Mouse (Mus musculus) splenic B cell, adult 2 months (primary cell): ENCODE data around the gene Grid1.

Experiments used
- DNase-seq: peaks from one replicate; pipeline ENCODE4 v3.0.0-alpha.2; 2011; ENCODE audit warnings: low read depth, low spot score
- H3K27me3 ChIP-seq: 2 replicates; pipeline ENCODE4 v1.6.1; 2012; ENCODE audit warnings: mild to moderate bottlenecking, low read length, moderate library complexity, mixed read lengths; ENCODE audit not compliant: control insufficient read depth, poor library complexity, insufficient read depth, severe bottlenecking
- H3K36me3 ChIP-seq: 2 replicates; pipeline ENCODE4 v1.6.1; 2012; ENCODE audit warnings: mild to moderate bottlenecking, low read length, moderate library complexity, mixed read lengths; ENCODE audit not compliant: control insufficient read depth, poor library complexity, insufficient read depth, severe bottlenecking

Grid1 gene

DNA sequence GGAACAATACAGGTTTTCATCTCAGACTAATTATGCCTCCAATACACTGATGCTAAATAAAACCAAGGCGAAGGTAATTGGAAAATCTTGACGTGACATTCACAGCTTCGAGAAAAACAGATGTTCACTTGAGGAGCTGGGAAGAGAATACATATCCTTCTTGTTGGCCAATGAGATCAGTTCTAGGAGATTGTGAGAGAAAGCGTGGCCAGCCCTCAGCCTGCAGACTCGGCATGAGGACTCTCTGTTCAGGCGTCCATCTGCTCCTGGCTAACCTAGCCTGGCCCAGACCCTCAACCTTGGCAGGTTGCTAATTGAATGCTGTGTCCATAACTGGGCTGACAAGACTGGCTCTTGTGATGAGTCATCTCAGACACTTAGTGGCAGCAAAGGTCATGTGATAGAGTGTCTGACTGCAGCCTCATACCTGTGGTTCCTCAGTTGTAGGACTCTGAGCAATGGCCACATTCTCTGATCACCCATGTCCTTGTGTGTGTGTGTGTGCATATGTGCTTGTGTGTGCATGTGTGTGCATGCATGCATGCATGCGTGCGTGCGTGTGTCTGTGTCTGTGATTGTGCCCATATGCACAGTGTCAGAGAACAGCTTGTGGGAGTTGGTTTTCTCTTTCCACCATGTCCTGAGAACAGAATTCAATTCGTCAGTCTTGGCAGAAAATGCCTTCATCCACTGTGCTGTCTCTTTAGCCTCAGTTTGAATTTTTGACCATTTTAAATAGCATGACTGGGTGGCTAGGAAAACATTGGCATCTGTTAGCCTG, 225.2 kb downstream of the Grid1 start:
- no peak for DNase-seq
- Histone ChIP-seq H3K36me3 (no peaks in the 10 kb centered on the region), H3K27me3 (no peaks in the 10 kb centered on the region)

GRCm38 (mm10) chr14:35049231-35049630, 229.3 kb downstream of the Grid1 start:
- no peak for DNase-seq
- H3K36me3 ChIP-seq, result no peaks in the 10 kb centered on the region
- H3K27me3 ChIP-seq, result no peaks in the 10 kb centered on the region

- Histone ChIP-seq H3K36me3 (no peaks in the 10 kb centered on the region), H3K27me3 (no peaks in the 10 kb centered on the region)
- no peak for DNase-seq
Observed at GRCm38 (mm10) chr14:35054139-35054538, 234.2 kb downstream of the Grid1 start.

DNA sequence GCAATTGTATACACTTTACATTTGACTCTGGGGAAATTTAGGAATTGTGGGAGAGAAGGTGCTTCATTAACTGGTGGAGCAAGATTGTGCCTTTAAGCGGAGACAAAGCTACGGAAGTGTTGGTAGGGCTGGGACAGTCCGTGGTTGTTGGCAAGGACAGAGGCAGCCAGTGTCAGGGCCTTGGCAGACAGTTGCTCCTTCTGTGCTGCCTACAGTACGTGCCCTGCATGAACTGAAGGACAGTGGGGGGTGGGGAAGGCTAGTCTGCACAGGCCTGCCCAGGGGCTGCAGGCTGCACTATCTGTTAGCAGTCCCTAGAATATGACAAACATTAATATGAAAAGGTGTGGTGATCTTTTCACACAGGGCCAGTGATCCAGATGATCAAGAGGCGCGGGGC, 254.7 kb downstream of the Grid1 start:
- no peak for DNase-seq
- H3K36me3 ChIP-seq, result no peaks in the 10 kb centered on the region; the same call in 1 of the 2 replicates
- no peaks in the 10 kb centered on the region for H3K27me3 ChIP-seq

DNA sequence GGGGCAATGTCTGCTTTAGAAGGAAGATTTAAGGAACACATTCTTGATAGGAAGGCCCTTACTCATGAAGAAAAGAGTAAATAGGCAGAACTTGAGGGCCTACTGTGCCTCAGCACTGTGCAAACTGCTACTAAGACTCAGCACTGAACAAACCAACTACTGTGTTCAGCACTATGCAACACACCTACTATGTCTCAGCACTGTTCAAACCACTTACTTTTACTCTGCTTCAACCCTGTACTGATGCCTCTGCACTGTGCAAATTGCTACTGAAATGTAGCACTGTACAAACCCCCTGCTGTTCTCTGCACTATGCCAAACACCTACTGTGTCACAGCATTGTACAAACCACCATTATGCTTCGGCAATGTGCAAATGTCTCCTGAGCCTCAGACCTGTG, 260.0 kb downstream of the Grid1 start:
- no peaks in the 10 kb centered on the region for H3K27me3 ChIP-seq
- no peaks in the 10 kb centered on the region; the same call in 1 of the 2 replicates for H3K36me3 ChIP-seq
- DNase-seq, result no peak

DNA sequence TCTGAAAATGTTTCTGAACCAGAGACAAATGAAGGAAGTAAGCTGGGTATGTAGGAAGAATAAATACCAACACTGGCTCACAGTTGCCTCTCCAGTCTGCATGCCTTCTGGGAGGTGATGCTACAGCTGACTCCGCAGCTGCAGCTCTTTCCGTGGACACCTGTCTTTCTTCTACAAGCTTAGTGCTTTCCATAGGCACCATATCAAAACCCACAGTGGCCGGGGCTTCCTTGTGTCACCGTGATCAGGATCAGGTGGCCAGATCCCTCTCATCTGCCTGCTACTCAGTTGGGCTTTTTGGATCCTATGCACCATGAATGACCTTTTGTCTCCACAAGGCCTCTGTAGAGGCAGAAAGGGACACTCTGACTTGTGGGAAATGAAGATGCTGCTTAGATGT, 272.7 kb downstream of the Grid1 start:
- DNase-seq, result no peak
- Histone ChIP-seq H3K27me3 (no peaks in the 10 kb centered on the region), H3K36me3 (no peaks in the 10 kb centered on the region)

GRCm38 (mm10) chr14:35093561-35094186, 273.8 kb downstream of the Grid1 start:
- no peak for DNase-seq
- Histone ChIP-seq H3K27me3 (no peaks in the 10 kb centered on the region), H3K36me3 (no peaks in the 10 kb centered on the region)

DNA sequence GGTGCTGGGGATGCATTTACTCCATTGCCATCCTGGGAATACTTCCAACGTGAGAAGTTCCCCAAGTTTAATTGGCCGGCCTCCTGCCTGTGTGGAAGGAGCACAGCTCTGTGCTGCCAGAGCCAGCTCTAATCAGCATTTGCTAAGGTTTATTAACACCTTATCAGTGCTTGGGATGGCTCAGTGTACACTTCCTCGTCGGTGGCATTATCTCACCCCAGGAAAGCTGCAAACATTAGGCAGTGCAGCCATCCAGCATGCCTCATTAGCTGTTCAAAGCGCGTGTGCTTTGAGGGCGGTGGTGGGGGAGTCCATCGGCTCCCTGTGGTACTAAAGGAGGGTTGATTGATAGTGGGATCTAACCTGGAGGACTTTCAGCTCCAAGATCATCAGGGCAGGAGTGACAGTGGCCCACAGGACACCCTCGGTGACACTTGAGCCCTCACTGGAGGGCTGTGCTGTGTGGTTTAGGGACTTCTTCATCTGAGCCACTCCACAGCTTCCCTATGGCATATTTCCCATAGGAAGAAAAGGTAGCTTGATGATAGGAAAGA, 275.7 kb downstream of the Grid1 start:
- DNase-seq, result no peak
- Histone ChIP-seq H3K36me3 (no peaks in the 10 kb centered on the region), H3K27me3 (no peaks in the 10 kb centered on the region)

DNA sequence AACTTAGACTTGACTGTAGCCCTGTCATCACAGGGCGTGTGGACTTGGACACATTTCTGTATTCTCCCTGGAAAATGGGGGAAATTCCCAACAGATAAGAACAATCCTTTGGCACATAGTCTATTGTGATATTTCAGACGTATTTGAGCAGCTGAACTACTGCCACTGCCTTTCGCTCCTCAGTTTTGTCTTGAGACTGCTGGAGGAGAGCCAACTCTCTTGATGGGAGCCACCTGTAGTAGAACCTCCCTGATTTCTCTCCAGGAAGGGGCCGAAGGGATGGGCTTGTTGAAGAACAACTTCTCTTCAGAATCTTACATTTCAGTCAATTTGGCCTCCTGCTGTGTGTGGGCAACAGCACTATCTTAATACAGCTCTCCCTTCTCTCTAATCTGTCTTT, 276.2 kb downstream of the Grid1 start:
- H3K36me3 ChIP-seq, result no peaks in the 10 kb centered on the region
- DNase-seq, result no peak
- no peaks in the 10 kb centered on the region for H3K27me3 ChIP-seq

DNA sequence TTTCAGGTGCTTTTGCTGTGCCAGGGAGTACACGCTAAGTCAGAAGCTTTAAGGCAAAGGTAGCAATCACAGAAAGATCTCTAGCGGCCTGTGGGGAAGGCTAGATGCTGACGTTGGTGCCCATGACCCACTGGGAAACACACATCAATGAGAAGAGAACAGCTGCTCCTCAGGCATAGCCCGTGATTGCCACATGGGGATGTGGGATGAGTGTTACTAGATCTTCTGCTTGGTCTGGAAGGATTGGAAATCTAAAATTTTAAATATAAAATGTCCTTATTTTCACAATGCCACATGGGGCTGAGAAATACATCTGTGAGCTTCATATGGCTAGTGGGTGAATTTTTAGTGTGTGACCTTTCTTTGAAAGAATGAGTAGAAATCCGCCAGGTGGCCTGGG, 277.3 kb downstream of the Grid1 start:
- H3K36me3 ChIP-seq, result no peaks in the 10 kb centered on the region
- DNase-seq, result no peak

DNA sequence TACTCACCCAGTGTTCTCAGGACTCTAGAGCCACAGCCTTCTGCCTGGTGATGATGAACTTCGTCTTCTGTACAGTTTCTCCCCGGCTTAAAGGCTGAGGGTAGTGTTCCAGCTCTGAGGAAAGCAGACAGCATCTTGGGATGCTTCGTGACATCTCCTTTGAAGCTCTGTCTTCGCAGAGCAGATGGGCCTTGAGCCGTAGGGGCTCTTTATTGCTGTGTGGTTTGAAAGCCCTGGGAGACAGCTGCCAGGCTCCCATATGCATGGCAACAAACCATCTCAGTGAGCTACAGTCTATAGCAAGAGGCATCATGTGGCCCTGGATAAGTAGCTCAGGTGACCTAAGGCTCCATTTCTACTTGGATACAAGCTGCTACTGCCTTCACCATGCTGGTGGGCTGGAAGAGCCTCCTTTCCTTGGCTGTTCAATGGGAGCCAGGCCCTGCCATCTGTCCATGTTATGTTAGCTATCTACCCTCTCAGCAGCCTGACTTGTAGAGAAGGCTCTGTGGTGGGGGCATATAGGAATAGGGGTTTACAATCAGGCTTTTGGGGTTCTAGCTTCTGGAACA, 283.8 kb downstream of the Grid1 start:
- Histone ChIP-seq H3K36me3 (no peaks in the 10 kb centered on the region), H3K27me3 (no peaks in the 10 kb centered on the region)
- DNase-seq, result no peak

More for the DNA sequence above, 277.3 kb downstream of the Grid1 start:
- H3K27me3 ChIP-seq, result no peaks in the 10 kb centered on the region

GRCm38 (mm10) chr14:35107596-35107995, 287.7 kb downstream of the Grid1 start:
- Histone ChIP-seq H3K27me3 (no peaks in the 10 kb centered on the region), H3K36me3 (no peaks in the 10 kb centered on the region)
- DNase-seq, result no peak

GRCm38 (mm10) chr14:35110928-35111327, 291.0 kb downstream of the Grid1 start:
- Histone ChIP-seq H3K36me3 (no peaks in the 10 kb centered on the region), H3K27me3 (no peaks in the 10 kb centered on the region)
- no peak for DNase-seq

DNA sequence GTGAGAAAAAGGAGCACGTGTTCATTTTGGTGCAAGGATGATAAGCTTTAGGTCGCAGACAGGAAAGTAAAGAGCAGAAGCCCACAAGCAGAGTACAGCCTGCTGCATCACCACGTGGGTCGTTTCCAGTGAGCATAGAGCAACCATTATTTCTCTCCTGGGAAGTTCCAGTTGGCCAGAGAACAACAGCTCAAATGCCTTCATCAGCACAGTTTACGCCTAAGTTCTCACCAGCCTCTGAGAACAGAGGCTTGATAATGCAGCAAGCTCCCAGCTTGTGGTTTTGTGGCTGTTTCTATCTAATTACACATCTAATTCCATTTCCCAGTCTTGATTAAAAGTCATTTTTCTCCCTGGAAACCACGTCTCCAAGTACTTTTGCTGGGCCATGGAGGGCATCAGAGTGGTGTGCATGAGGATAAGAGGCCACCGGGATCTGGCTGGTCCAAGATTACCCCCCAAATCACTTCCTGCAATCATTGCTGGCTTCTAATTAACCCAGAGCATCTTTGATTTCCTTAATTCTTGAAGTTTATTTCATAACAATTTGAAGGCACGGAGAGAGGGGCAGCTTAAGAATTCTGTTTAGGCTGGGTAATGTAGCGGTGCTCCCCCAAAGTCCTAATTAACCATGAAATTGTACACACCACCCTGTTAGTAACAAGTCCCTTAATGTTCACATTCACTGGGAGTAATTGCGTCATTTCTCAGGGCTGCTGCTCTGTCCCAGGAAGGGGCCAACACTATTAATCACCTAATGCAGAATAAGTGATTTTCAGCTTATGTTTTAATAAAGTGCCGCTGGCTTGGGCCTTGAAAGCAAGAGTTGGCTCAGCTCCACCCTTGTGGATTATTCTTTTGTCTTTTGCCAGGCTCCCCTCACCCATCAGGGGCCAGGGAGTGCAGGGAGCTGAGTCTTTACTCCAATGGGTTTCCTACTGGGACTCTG, 292.7 kb downstream of the Grid1 start:
- Histone ChIP-seq H3K27me3 (no peaks in the 10 kb centered on the region), H3K36me3 (no peaks in the 10 kb centered on the region)
- no peak for DNase-seq
